Mouse (Mus musculus): Measurements from ENCODE around the gene Lgals4.
A peak's percentile ranks its signal among the peaks of the same experiment; 100 is the strongest.

GRCm38 (mm10) chr7:28865481-28866300, 32.0 kb downstream of the Lgals4 start:
- TF ChIP-seq POLR2A (IDR thresholded peaks at IDR 0.05; ENCODE audit: insufficient read depth, low read length), result peak; percentile 21
- TF ChIP-seq CTCF (IDR thresholded peaks at IDR 0.05; ENCODE audit: low read depth, low read length), result no peak
- TF ChIP-seq EP300 (IDR thresholded peaks at IDR 0.05; ENCODE audit: insufficient read depth, low read depth, low read length), result no peak
